Mouse (Mus musculus) v-Abl transformed pro-B cells (cell line): ENCODE data around the gene Rhobtb1.

Experiments used
- in situ Hi-C, 2 experiments: fragments of 400-800 bp; cut with MboI; formaldehyde crosslinking; loops; one replicate each; pipeline ENCODE4 v1.15.1; 2025; ENCODE audit not compliant: unreplicated experiment in 2 of 2

The Rhobtb1 gene

DNA sequence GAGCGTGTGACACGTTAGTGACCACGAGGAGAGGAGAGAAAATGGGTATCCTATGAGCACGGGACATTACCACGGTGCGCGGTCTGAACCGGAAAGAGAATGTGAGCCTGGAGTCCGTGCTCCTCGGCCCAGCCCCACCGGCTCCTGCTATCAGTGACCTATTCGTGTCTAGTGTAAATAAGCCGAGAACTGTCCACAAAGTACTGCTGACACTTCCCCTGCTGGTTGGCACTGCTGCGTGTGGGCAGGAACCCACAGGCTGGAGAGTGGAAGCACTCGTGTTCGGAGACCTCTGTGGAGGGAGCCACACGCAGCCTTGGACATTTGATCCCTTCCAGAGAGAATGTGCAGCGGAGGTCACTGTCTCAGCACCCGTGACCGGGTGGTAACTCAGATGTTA is at the start of gene Rhobtb1:
Gene Rhobtb1, plus strand, starts transcription at position 390 of the 400 bp plus-strand sequence.
- in situ Hi-C loops = no loop called here

DNA sequence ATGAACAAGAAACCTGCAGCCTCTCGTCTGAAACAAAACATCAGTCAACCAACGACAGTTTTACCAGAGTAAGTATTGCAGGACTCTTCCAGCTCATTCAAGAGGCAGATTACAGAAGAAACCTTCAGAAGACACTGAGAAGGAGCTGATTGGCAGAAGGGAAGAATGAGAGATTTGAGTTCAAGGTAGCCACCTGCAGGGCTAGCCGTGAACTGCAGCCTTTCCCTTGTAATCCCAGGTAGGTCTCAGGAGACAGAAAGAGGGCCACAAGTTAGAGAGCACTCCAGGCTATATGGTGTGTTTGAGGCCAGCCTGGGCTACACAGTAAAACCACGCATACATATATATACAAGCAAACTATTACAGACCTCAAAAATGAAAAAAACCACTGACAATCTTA is 49.2 kb upstream of the Rhobtb1 start:
- in situ Hi-C loops = no loop called here

DNA sequence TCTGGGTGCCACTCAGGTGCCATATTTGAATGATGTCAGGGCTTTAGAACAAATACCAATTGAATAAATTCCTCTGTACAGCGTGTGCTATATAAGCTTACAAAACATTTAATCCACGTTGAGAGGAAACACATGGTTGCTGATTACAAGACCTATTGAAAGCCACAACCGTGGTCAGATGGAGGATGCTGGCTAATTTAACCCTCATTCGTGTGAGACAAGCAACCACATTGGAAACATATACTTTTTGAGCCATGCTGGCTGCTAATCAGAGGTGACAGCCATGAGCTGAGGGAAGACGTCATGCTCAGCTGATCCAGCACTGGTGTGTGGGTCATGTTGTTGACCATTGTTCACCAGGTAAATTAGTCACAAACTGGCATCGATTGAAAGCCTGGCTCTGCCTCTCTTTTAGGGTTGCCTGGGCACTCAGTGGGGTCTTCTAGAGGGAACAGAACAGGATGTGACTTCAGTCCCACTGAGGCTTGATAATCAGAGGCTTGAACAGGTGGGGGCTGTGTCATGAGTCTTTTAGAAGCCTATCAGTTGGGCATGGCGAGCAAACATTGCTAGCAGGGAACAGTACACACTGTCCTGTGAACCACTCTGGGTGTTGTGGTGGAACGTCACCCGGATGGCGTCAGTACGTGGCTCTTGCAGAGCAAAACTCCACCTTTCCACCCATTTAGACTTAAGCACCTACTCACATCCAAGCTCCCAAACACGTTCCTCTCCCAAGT is 46.9 kb upstream of the Rhobtb1 start:
- in situ Hi-C loops = no loop called here

DNA sequence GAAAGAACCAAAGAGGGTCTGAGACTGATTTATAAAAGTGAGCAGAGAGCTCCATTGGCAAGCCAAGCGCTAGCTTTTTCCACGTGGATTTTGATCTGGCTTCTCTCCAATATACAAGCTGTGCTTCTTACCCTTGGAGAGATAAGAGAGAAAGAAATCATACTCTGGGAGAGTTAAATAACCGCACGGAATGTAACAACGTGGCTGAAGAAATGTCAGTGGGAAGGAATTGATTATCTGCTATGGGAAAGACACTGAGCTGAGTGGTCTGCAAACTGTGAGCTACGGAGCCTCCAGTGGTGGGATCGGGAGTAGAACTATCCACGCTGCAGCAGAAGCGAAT is 46.4 kb upstream of the Rhobtb1 start:
- in situ Hi-C loops = no loop called here

DNA sequence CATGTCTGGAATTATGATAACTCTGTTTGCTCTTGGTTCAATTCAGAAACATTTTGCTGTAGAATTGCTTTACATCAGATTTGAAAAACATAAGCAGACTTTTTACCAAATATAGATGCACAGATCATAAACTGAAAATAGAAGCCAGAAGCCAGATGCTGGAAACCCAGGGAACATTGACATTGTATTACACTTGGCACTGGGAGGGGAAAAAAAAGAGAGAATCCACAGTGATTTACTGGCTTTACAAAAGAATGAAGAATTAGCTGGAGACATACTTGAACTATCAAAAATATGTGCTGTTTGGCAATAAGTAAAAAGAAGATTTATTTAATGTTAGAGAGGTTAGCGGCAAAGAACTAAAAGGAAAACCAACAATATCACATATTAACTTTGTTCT is 44.4 kb upstream of the Rhobtb1 start:
- in situ Hi-C loops = no loop called here

DNA sequence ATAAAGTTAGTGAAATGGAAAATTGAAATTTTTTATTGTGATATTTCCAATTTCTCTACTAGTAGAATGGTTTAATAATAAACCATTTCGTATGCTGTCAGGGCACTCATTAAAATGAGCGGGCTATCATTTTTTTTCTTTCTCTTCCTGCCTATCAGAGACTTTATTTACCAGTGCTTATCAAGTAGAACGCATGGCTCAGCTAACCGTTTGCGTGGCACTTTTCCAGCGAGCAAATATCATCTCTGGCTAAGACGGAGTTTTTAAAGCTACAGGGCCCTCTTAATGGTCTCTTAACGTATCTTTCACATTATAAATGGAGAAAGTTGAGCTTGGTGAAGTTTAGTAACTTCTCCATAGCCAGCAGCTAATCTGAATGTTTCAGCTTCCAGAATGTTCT is 44.0 kb upstream of the Rhobtb1 start:
- in situ Hi-C loops = no loop called here

DNA sequence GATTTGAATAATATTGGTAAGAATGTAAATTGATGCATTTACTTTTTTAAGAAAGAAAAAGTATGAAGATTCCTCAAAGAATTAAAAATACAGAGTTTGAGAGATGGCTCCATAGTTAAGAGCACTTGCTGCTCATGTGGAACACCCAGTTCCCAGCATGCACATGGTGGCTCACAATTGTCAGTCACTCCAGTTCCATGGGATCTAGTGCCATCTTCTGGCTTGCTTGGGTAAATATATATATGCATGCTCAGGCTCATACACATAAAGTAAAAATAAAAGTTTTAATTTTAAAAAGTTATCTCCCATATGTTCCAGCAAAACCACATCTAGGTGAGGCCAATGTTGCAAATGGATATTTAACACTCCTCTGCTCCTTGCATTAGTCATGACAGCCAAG is 36.9 kb upstream of the Rhobtb1 start:
- in situ Hi-C loops = no loop called here

DNA sequence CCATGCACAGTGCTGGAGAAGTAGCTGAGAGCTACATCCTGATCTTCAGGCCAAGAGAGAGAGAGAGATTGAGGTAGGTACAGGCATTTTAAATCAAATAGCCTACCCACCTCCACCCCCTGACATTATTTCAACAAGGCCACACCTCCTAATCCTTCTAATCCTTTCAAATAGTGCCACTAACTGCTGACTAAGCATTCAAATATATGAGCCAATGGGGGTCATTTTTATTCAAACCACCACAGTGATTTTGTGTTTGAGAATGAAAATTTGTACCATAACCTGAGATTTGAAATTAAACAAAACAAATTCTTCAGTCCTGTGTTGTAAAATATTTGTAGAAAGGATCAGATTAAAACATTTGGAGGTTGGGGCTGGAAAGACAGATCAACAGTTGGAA is 33.2 kb upstream of the Rhobtb1 start:
- in situ Hi-C loops = no loop called here

DNA sequence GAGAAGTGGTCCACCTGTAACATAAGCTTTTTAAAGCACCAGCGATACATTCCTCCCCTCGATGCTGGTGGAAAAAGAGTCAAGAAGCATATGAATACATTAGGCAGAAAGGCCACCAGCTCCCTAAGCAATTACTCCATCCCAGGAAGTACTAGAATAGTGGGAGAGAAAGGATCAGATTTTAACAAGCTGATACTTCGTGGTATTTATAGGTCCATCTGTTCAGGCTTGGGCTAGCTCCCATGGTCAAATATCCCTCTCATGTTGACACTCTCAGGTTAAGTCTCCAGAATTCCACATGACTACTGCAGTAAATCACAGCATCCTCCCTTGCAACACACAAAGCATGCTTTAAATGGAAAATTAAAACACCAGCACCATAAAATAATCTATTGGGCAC is 32.3 kb upstream of the Rhobtb1 start:
- in situ Hi-C loops = no loop called here

DNA sequence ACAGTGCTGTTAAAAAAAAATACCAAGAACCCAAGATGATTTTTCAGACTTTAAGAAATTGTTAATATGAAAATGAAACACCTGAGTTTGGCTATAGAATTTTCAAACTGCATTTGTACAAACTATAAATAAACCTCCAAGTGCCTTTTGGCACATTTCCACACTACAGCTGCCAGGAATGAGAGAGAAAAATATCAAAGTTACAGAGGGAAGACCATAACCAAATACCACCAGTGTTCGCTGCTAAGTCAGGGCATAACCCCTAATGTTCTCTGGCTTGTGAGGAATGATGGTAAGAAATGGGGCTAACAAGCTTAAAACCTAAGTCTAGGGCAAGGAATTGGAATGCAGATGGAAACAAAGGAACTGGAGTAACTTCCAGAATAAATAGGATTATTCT is 31.8 kb upstream of the Rhobtb1 start:
- in situ Hi-C loops = no loop called here

DNA sequence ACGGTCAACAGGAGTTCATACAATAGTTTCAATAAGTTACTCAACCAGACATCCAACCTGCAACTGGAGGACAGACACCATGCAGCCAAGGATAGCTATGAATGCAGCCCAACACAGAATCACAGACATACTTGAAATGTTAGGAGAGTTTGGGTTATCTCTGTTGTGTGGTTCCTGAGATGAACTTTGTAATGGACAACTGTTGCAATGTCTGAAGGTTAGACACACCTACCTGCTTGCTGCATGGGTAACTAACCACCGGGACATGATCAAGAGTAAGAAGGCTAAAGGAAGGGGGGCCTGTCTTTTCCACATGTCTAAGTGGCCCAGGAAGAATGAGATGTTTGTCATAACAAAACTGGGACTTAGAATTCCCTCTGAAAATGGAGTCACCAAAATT is 24.7 kb upstream of the Rhobtb1 start:
- in situ Hi-C loops = no loop called here

DNA sequence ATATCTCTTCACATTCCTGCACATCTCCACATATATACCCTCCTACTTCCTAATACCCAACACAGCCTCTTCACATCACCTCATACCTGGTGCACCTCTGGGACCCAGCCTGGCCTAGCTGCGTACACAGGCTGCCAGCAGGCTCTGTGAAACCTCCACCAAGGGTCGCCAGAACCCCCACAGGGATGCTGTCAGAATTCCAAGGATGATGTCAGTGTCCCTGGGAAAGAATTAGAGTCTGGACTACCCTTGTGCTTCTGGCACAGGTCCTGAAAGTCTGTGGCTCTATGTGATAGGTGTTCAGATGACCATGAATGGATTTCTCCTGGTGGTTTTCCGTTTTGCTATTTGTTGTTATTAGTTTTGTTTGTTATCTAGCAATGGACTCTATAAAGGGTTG is 22.7 kb upstream of the Rhobtb1 start:
- in situ Hi-C loops = no loop called here

DNA sequence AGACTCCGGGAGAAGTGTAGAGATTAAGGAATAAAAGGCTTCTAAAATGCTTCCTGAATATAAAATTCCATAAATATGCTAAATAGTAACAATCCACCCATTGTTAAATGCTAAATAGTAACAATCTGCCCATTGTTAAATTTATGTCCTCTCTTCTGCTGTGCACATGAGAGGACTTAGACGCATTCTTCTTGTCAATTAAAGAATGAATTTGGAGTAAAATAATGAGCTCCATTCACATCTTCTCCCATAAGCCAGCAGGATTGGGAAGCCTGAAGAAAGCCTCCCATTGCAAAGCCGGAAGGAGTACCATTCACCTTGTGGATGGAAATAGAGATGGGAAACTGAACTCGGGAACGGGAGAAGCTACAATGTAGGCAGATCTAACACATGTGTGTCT is 20.6 kb upstream of the Rhobtb1 start:
- in situ Hi-C loops = no loop called here

DNA sequence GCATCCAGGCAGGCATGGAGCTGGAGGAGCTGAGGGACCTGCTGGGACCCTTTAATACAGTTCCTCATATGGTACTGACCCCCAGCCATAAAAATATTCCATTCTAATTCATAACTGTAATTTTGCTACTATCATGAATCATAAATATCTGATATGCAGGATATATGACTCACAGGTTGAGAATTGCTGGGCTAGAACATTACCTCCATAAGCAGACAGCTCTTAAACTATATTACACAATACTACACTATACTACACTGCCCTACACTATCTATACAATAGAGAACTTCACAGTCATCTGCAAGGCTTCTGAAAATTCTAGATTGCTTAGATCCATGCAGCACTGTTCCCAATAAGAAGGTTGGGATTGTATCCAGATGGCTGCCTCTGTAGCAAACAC is 16.9 kb upstream of the Rhobtb1 start:
- in situ Hi-C loops = no loop called here

DNA sequence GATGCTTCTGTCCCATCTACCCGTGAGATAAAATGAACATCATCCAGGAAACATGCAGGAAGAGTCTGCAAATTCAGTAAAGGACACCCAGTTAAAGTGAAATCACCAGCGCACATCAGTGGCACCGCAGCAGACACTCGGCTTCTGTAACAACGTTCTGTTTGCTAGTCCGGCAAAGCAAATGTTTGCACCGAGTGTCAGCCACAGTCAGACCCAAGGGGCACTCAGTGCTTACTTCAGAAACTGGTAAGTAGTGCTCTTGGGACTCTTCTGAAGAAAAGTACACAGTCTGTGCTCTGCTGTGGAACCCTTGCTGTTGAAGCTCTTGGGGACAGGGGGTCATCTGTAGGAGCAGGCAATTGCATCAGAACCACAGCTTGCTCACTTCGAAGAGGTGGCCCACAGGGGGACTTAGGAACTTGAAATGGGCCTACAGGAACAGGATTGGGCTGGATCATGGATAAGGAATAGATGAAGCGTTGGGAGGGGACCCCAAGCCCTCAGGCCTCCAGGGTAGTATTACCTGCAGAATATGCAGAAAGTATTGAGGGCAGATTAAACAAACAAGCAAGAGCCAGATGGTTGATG is 14.9 kb upstream of the Rhobtb1 start:
- in situ Hi-C loops = no loop called here

DNA sequence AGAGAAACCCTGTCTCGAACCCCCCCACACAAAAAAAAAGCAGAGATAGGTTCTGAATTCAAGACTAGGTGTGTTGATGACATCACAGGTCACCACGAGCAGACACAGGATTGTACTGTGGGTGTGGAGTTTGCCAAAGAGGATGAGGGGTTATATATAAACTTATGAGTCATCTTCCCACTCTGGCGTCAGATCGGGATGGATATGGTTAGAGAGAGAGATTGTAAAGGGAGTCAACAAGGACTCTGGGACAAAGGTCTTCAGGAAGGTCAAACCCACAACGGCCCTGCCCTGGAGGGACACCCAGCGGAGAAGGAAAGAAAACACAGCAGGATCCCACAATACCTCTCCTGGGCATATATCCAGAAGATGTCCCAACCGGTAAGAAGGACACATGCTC is 2.0 kb upstream of the Rhobtb1 start:
- in situ Hi-C loops = no loop called here

DNA sequence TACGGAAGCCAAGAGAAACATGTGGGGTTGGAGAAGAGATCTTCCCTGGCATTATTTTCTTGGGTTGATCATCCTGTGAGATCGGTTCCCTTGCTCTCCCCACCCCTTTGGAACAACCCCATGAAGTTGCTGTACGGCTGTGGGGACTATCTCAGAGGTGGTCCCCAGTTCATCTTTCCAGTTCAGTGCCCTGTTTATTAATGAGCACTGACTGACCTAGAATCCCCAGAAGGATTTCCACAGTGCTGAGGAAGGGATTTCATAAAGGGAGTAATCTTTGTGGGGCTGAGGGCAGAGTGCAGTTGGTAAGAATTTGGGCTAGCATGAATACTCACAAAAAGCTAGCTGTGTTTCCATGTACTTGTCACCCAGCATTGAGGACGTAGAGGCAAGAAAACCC is 1.7 kb downstream of the Rhobtb1 start:
- in situ Hi-C loops = no loop called here

DNA sequence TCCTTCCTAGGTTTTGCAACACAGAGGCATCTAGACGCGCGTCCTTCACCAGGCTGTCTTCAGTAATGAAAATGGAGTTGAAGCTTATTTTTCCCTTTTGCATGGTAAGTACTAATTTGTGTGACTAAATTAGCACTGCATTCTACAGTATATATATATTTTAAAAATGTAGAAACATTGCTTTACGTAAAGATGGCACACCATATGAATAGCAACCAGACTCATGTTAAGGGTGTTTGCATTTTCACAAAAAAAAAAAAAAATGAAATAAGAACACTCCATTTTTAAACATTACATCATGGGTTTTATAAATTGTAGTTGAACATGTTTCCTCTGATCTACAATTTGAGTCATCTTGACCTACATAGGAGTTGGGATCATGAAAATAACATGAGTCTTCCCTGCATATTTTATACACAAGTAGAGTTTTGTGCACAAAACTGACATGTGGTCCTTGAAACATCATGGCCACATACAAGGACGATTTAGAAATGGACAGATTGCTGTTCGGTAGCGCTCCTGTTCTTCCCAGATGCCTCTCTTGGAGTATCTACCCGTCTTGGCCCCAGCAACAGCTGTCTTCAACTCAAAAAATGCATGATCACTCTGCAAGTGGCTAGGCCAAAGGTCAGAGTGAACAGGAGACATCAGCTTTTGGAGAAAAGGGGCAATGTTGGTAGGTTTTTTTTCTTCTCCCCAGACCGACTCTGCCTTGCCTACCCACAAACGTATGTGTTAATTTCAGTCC is 4.4 kb downstream of the Rhobtb1 start:
- in situ Hi-C loops = no loop called here

DNA sequence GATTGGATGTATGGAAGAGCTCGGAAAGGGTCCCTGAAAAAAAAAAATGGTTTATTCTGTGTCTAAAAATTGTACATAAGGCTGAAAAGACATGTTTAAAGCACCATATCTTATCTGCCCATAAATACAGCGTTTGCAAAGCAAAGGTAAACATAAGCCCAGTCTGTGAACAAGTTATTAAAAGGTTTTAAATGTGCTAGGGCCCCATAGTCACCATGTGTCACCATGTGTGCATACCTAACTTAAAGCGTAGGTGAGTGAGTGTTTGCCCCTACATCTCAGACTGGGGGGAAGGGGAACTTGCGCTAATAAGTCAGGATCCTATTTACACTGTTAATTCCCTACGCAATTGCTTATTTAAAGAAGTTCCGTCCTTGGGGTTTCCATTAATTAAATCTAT is 5.2 kb downstream of the Rhobtb1 start:
- in situ Hi-C loops = no loop called here

DNA sequence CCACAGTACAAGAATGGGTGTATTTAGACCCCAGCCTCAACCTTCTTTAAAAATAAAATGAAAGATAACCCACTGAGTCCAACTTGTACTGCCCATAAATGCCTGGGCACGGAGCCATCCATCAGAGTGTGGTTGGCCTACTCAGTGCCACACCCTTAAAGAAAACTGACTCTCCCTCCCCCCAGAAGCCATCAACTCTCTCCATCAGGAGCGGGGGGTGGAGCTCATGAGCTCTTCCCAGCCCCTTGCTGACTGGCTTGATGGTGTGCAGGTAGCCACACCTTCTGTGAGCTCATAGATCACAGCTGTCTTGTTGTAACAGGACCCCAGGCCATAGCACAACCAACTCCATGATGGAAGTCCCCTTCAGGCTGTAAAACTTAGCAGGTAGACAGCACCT is 6.2 kb downstream of the Rhobtb1 start:
- in situ Hi-C loops = no loop called here

DNA sequence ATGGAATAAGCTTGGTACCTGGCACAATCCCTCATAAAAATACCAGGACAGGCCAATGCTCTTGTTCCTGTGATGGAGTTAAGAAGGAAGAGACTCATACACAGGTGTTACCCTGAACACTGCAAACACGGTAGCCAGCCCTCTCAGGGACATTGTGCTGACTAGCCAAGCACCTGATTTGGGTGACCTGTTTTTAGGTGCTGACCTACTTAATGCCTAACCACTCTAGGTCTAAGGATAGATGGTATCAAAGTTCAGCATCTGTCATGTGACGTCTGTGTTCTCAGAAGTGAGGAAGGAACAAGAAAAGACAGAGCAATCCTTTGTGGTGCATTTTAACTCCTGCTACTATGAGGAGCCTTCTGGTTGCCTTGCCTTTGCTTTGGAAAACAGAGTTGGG is 9.6 kb downstream of the Rhobtb1 start:
- in situ Hi-C loops = no loop called here

DNA sequence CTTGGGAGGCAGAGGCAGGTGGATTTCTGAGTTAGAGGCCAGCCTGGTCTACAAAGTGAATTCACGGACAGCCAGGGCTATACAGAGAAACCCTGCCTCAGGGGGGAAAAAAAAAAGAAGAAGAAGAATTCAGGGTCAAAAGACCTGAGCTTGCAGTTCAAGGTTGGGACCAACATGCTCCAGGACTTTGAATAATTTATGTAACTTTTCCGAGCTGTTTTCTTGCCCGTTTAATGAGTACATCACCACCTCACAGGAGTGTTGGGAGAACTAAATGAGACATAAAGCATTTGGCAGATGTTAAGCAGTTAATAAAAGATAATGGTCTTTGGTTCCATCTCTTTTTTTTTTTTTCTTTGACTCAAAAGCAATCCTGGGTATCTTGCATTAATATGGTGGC is 10.3 kb downstream of the Rhobtb1 start:
- in situ Hi-C loops = no loop called here
